Mouse (Mus musculus) heart, adult 8-10 months (tissue): ENCODE measurements around the gene 4930524B15Rik. TPM values are rescaled to one million over a fixed set of nuclear protein-coding genes. Genes with fewer than 3 reads are reported as not detected.

ENCODE experiments used
- total RNA-seq, 4 experiments: library from RNA; stranded (reverse); gene quantifications; 2 replicates each; pipeline ENCODE4 v1.2.4; 2022

Gene 4930524B15Rik
- total RNA-seq, 4 experiments from 2014 or later: not detected

Other genes starting within 250 kb of the 4930524B15Rik start
- 100 to 1,000 TPM in 1 of 4 experiments, 10 to 100 TPM in 3; 71.7 to 102 (median 85.1) TPM for gene Cpeb4, start 93.4 kb upstream of the 4930524B15Rik start, total RNA-seq
- gene Nsg2, start 34.9 kb downstream of the 4930524B15Rik start, total RNA-seq: 1 to 10 TPM in 2 of 4 experiments, under 1 TPM in 2; 0.60 to 1.1 (median 0.89) TPM
- under 1 TPM in 3 of 4 experiments, not detected in 1; 0.05 to 0.40 (median 0.09) TPM for gene Il9r, start 234.7 kb downstream of the 4930524B15Rik start, total RNA-seq
- gene Snrnp25, start 239.8 kb downstream of the 4930524B15Rik start, total RNA-seq: 10 to 100 TPM in 3 of 4 experiments, 1 to 10 TPM in 1; 9.7 to 14.0 (median 11.8) TPM